Mouse (Mus musculus) olfactory bulb, adult 2 months (tissue): ENCODE measurements around the gene Nab1. TPM values are rescaled to one million over a fixed set of nuclear protein-coding genes. Genes with fewer than 3 reads are reported as not detected.

ENCODE experiments used
- H3K27ac ChIP-seq: fragments of 200-500 bp; 2 replicates; pipeline ENCODE4 v1.5.1; 2012; ENCODE audit warnings: low read depth, low read length; ENCODE audit not compliant: insufficient read depth
- H3K4me1 ChIP-seq: fragments of 200-500 bp; 2 replicates; pipeline ENCODE4 v1.6.1; 2012; ENCODE audit warnings: low read length; ENCODE audit not compliant: control insufficient read depth, insufficient read depth
- H3K4me3 ChIP-seq: fragments of 200-500 bp; 2 replicates; pipeline ENCODE4 v1.5.1; 2012; ENCODE audit warnings: mild to moderate bottlenecking, low read depth, low read length, moderate library complexity; ENCODE audit not compliant: insufficient read depth
- CTCF ChIP-seq: fragments of 200-500 bp; IDR thresholded peaks from 2 replicates; pipeline ENCODE4 v1.5.1; 2012; ENCODE audit warnings: low read depth, mild to moderate bottlenecking, low read length, moderate library complexity; ENCODE audit not compliant: insufficient read depth
- POLR2A ChIP-seq: fragments of 200-500 bp; IDR thresholded peaks from 2 replicates; pipeline ENCODE4 v1.6.1; 2012; ENCODE audit warnings: mild to moderate bottlenecking, low read depth, low read length, moderate library complexity; ENCODE audit not compliant: insufficient read depth
- WGBS: fragments of 180-500 bp; shearing (Covaris S2); methylation state at CpG from one replicate; pipeline ENCODE4 v1.1.7; 2018; 5-methylcytosine and 5-hydroxymethylcytosine counted together
- polyA plus RNA-seq: library from polyadenylated mRNA; stranded (reverse); fragments of >200 nt; gene quantifications from 2 replicates; pipeline ENCODE4 v1.2.4, GENCODE M21; 2012; ENCODE audit warnings: low replicate concordance; ENCODE audit not compliant: missing spikeins, insufficient read depth, insufficient read length

Nab1 gene
- polyA plus RNA-seq, 1 experiment: not detected

GRCm38 (mm10) chr1:52423057-52423456, 77.4 kb downstream of the Nab1 start:
- no peak for TF ChIP-seq CTCF
- TF ChIP-seq POLR2A: no peak
- WGBS: 93% methylated on average over 2 of the region's 2 CpGs
- H3K27ac ChIP-seq: no peak overlapping the region
- H3K4me3 ChIP-seq: no peak overlapping the region
- no peaks in the 10 kb centered on the region for H3K4me1 ChIP-seq

DNA sequence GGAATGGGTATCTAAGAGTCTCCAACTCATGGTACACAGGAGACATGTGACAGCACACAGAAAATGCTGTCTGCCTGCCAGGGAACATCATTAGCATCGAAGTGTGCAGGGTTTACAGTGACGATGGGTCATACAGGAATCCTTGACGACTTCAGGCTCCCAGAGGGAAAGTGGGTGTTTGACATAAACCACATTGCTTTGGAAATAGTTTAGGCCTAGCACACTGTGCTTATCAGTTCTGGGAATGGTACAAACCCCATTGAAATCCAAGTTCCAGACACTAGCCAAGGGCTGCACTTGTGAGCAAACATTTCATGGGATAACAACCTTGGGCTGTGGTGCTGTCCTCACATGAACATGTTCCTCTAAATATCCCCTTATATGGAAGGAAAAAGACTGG, 78.3 kb downstream of the Nab1 start:
- WGBS: 92% methylated on average over 3 of the region's 3 CpGs
- Histone ChIP-seq H3K4me3 (no peak overlapping the region), H3K27ac (no peak overlapping the region), H3K4me1 (no peaks in the 10 kb centered on the region)
- TF ChIP-seq CTCF (no peak), POLR2A (no peak)

DNA sequence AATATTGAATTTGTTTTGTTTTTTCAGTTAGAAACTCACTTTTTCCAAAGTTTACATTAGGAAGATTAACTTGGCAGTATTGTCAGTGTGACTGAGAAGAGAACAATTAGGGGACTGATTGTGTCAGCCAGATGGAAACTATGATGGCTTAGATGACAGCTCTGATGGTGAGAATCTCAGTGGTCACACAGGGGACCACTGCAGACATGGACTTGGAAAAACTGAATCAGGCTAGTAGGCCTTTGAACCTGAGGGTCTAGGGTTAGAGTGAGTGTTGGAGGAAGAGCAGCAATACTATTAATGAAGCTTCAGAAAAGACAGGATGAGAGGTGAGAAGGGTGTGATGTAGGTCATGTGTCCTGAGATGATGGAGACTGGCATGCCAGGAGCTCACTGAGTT, 78.9 kb downstream of the Nab1 start:
- Histone ChIP-seq H3K4me3 (no peak overlapping the region), H3K27ac (no peak overlapping the region), H3K4me1 (no peaks in the 10 kb centered on the region)
- TF ChIP-seq CTCF (no peak), POLR2A (no peak)

GRCm38 (mm10) chr1:52419088-52419819, 81.2 kb downstream of the Nab1 start:
- TF ChIP-seq CTCF: no peak
- no peak for TF ChIP-seq POLR2A
- H3K27ac ChIP-seq: no peak overlapping the region
- H3K4me1 ChIP-seq: no peaks in the 10 kb centered on the region
- H3K4me3 ChIP-seq: no peak overlapping the region
- 91% methylated on average over 7 of the region's 7 CpGs for WGBS

Other genes starting within 250 kb of the Nab1 start
- gene Nemp2, start 130.0 kb upstream of the Nab1 start, polyA plus RNA-seq: not detected in 2 replicates
- gene Mfsd6, start 226.8 kb upstream of the Nab1 start, polyA plus RNA-seq: not detected in 2 replicates